Mouse (Mus musculus): ENCODE data around the gene Faim2. TPM values are rescaled to one million over a fixed set of nuclear protein-coding genes. Genes with fewer than 3 reads are reported as not detected.
A peak's percentile ranks its signal among the peaks of the same experiment; 100 is the strongest.

Gene Faim2
- polyA plus RNA-seq, 1 experiment = 0.22 TPM

GRCm38 (mm10) chr15:99505324-99506095, 22.5 kb downstream of the Faim2 start:
- DNase-seq (ENCODE audit: low spot score) = no peak

GRCm38 (mm10) chr15:99503256-99503655, 24.7 kb downstream of the Faim2 start:
- no peak for DNase-seq (ENCODE audit: low spot score)

DNA sequence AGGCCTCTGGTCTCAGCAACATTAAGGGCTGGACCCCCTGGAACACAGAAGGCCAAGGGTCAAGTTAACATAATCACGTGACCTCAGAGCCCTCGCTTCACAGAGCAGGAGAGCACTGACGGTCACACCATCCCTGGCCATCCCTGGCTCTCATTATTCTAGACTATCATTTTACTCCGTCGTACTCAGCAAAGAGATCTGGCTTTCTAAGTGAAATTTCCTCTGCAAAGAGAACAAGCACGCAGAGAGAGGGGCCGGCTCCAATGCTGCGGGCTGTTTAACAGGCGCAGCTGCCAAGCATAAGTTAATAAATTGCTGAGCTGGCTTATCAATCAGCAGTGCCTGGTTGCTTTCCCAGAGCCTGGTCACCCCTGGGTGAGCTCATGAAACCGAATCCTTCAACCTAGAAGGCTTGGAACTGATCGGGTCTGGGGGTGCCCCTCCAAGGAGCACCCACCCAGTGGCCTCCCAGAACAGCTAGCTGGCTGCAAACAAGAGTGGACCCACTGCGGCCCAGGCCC, 25.6 kb downstream of the Faim2 start:
- no peak for DNase-seq (ENCODE audit: low spot score)

DNA sequence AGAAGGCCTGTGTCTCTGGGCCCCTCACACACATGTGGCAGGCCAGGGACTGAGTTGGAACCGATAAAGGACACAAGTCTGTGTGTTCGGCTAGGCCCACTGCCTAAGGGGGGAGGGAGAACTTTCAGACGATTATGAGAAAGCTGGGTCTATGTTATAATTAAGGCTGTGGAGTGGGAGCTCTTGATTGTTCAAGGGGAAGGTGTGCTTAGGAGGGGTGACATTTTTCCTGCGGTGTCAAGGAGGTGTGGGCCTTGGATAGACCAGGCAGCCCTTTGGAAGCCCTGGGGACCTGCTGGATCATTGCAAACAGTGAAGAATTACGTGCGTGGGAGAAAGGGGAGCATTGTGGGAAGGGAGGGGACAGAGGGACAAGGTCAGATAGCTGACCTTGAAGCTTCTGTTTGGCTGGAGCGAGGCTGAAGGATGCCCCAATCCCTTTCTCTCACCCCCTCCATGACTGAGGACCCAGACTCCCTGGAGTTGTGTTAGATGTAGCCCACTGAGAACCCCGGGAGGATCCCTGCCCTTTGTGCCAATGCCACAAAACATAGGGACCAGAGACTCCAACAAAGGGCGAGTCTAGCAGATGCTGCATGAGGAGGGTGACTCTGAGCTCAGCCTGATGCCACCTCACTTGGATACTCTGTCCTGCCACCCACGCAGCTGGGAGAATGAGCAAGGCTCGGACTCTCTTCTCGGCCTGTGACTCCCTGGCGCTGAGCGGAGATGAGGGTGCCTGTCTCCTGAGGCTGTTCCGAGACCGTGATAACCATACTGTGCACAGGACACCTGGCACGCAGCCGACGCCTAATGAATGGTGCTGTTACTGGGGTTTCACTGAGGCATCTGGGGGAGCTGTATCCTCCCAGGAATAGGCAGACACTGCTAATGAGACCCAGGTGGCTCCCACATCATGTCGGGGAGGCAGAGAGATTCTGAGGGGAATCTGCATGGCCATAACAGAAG, 26.4 kb downstream of the Faim2 start:
- DNase-seq (ENCODE audit: low spot score) = no peak

- DNase-seq (ENCODE audit: low spot score) = no peak
These were observed 27.6 kb downstream of the Faim2 start for GRCm38 (mm10) chr15:99500320-99500719.

GRCm38 (mm10) chr15:99499726-99500125, 28.2 kb downstream of the Faim2 start:
- DNase-seq (ENCODE audit: low spot score) = no peak

- no peak for DNase-seq (ENCODE audit: low spot score)
These were observed 29.2 kb downstream of the Faim2 start for GRCm38 (mm10) chr15:99498781-99499180.

- DNase-seq (ENCODE audit: low spot score) = no peak
These were observed 29.6 kb downstream of the Faim2 start for GRCm38 (mm10) chr15:99498356-99498755.

DNA sequence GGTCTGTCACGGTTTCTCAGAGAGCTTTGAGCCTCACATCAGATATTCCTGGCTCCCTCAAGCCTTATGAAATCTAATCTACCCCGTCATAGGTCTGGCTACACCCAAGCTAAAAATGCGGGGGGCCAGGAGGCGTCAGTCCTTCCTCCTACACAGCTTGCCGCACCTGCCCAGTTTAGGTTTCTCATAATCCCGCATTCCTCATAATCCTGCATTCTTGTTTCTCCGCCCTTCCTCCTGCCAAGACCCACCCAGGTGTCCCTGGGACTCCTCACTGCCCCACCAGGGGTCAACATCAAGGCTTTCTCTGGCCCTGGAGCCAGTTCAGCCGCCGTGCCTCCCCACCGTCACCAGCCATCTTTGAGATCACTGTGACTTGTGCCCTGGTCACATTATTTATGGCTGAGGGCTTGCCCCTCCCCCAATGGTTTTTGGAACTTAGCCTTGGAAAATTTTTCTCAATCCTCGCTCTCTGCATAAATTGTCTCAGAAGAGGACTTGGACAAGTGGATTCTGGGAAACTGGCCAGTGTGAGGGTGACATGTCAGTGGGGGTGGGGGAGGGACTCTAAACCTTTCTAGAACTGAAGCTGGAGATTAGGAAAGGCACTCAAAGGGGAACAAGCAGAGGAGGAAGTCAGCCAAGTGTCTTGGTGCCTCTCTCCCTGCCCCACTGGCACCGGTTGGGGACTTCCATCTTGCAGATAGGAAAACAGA, 30.3 kb downstream of the Faim2 start:
- no peak for DNase-seq (ENCODE audit: low spot score)

- DNase-seq (ENCODE audit: low spot score) = no peak
These were observed 30.9 kb downstream of the Faim2 start for GRCm38 (mm10) chr15:99497061-99497460.

DNA sequence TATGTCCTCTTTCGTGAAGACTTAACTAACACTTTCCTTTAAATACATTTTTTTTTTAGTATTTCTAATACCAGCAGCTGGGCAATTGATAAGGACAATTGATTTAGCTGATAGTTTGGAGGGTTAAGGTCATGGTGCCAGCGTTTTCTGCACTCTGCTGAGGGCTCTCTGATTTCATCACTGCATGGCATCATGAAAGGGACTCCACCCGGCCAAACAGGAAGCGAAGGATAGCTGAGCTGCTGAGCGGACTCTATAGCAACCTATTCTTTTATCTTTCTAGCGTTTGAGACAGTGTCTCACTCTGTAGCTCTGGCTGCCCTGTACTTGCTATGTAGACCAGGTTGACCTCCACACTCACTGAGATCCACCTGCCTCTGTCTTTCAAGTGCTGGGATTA, 43.2 kb downstream of the Faim2 start:
- no peak for DNase-seq (ENCODE audit: low spot score)

GRCm38 (mm10) chr15:99475814-99476213, 52.2 kb downstream of the Faim2 start:
- no peak for DNase-seq (ENCODE audit: low spot score)

GRCm38 (mm10) chr15:99474576-99474926, 53.4 kb downstream of the Faim2 start, which contains the start of gene Bcdin3d:
Gene Bcdin3d (minus strand): TSS chr15:99474730.
- peak; percentile 75 for DNase-seq (ENCODE audit: low spot score)

- DNase-seq (ENCODE audit: low spot score) = peak; percentile 40
These were observed 54.0 kb downstream of the Faim2 start for GRCm38 (mm10) chr15:99473801-99474575.

- no peak for DNase-seq (ENCODE audit: low spot score)
These were observed 55.0 kb downstream of the Faim2 start for GRCm38 (mm10) chr15:99472972-99473371.

GRCm38 (mm10) chr15:99471677-99472063, 56.3 kb downstream of the Faim2 start:
- no peak for DNase-seq (ENCODE audit: low spot score)

DNA sequence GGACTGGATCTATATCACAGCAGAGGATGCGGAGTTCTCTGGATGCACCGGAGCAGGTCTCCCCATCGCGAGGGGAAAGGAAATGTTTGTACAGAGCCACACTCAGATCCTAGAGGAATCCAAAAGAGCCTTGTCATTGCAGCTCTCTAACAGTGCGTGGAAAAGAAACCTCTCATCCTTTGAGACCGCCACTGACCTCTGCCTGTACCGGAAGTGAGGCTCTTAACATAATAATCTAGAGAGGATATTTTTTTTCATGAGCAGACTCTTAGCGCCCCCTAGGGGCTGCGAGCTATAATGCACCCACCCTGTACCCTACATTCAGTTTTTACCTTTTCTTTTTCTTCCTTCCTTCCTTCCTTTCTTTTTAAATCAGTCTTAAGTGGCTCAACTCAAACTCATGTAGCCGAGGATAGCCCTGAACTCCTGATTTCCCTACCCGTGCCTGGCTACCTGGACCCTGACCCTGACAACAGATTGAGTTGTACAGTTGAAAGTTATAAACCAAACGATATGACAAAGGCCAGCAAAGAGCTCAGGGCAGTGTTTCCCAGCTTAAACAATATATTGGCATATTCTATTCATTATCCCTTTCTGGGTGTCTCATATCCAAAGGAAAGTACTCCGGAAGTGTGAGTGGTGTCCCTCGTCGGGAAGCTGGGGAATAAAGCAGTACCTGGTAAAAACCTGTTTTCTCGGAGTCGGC, 56.8 kb downstream of the Faim2 start:
- no peak for DNase-seq (ENCODE audit: low spot score)

GRCm38 (mm10) chr15:99470224-99470761, 57.7 kb downstream of the Faim2 start:
- no peak for DNase-seq (ENCODE audit: low spot score)

DNA sequence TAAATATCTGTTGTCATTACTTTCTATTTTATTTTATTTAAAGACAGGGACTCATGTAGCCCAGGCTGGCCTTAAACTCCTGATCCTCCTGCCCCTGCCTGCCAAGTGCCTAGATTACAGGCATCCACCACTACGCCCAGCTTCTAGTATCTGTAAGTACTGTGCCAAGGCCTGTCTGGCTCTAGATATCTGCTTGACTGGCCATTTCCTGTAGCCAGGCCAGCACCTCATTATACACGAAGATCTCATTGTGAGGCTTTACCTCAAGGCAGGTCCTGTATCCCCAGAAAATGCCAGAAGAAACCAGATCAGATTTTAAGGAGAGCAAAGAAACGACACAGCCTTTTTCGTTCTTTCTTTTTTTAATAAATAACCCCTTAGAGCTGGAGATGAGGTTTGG, 58.2 kb downstream of the Faim2 start:
- DNase-seq (ENCODE audit: low spot score) = no peak

DNA sequence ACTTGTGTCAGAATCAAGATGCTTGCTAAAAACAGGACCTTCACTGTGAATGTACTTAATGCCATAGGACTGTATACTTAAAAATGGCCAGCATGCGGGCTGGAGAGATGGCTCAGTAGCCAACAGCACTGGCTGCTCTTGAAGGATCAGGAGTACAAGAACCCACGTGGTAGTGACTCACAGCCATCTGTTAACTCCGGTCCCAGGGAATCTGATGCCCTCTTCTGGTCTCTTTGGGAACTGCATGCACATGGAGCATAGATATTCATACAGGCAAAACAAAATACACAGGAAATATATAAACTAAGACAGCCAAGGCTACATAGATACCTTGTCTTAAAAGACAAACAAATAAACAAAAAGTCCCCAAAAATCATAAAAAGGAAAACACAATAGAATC, 58.9 kb downstream of the Faim2 start:
- no peak for DNase-seq (ENCODE audit: low spot score)

Measured in urinary bladder, adult 2 months (tissue).